22 mouse cellular contexts compared by ENCODE assay signal in genomic region chr4:137438842-137439241, GRCm38 (mm10). TPM values are rescaled to one million over a fixed set of nuclear protein-coding genes. Genes with fewer than 3 reads are reported as not detected.
DNase-seq lines count a peak whose midpoint lies in the region; ATAC-seq and TF ChIP-seq lines count a peak whose summit lies in the region.
"Had no signal": no experiment of that assay in that cellular context is flagged by ENCODE, and none has a peak within 500 bp of the region (broad histone marks: within the 10 kb centered on the region; RNA-seq: fewer than 3 reads in every experiment).

No protein-coding gene starts in this region.

- no peaks in the 10 kb centered on the region for H3K9me3 ChIP-seq in lung, embryonic 15.5 days
- H3K9me3 ChIP-seq in liver, embryonic 15.5 days (replicated peaks): no peaks in the 10 kb centered on the region
- H3K9me3 ChIP-seq: forebrain, embryonic 12.5 days; heart, embryonic 10.5 days had no signal

- H3K4me2 ChIP-seq in lung, embryonic 15.5 days: no peak overlapping the region
- peak overlapping the region; percentile 55 for H3K4me2 ChIP-seq in liver, embryonic 15.5 days
- H3K4me2 ChIP-seq: forebrain, embryonic 12.5 days had no signal

- no peak overlapping the region for H3K9ac ChIP-seq in lung, embryonic 15.5 days
- no peak overlapping the region for H3K9ac ChIP-seq in liver, embryonic 15.5 days
- H3K9ac ChIP-seq: forebrain, embryonic 12.5 days had no signal

- H3K27me3 ChIP-seq in lung, embryonic 15.5 days: no peaks in the 10 kb centered on the region
- no peaks in the 10 kb centered on the region for H3K27me3 ChIP-seq in liver, embryonic 15.5 days
- H3K27me3 ChIP-seq: forebrain, embryonic 12.5 days had no signal

- no peak for DNase-seq in lung, adult 2 months
- DNase-seq in cerebellum, postnatal 4 days (ENCODE audit: low spot score in 2 of 2): no peak
- no peak for DNase-seq in gastrocnemius, adult 2 months
- DNase-seq in lung, postnatal 36 days: no peak
- DNase-seq in layer of hippocampus, postnatal 36 days: no peak
- DNase-seq: cerebellum, postnatal 10 days; heart, postnatal 4 days; kidney, adult 2 months; kidney, postnatal 36 days; lung, postnatal 14 days; midbrain, embryonic 14.5 days; thymus, postnatal 14 days had no signal

- ATAC-seq in lung, embryonic 15.5 days (ENCODE audit: borderline replicate concordance, extremely low read depth, low FRiP score, low TSS enrichment): peak; percentile 14; the same call in 1 of the 2 replicates
- ATAC-seq in hematopoietic stem cell, adult 5-6 weeks (replicated peaks in 1 of 2; ENCODE audit: insufficient read depth in 1 of 2, low FRiP score in 2 of 2, low TSS enrichment in 1 of 2, low read depth in 1 of 2, poor library complexity in 2 of 2, severe bottlenecking in 2 of 2): peak; percentile 32 to 44; a peak in 1 of 4 replicates
- peak; percentile 96 for ATAC-seq in liver, embryonic 15.5 days (ENCODE audit: insufficient read depth)

- TF ChIP-seq POLR2A in lung, adult 2 months (IDR thresholded peaks at IDR 0.05; ENCODE audit: borderline replicate concordance, extremely low read depth, low read depth, low read length): no peak

- 0 out of 2 replicates have a peak, but pooled peaks cover 2% of the 10 kb centered on the region for H3K4me1 ChIP-seq in lung, embryonic 15.5 days
- no peaks in the 10 kb centered on the region for H3K4me1 ChIP-seq in lung, adult 2 months (ENCODE audit: control insufficient read depth, insufficient read depth, low read length)
- H3K4me1 ChIP-seq in liver, embryonic 15.5 days (replicated peaks): peaks cover 27% of the 10 kb centered on the region
- H3K4me1 ChIP-seq: forebrain, embryonic 12.5 days had no signal

- no peaks in the 10 kb centered on the region for H3K36me3 ChIP-seq in lung, embryonic 15.5 days
- no peaks in the 10 kb centered on the region for H3K36me3 ChIP-seq in liver, embryonic 15.5 days (replicated peaks)
- H3K36me3 ChIP-seq: forebrain, embryonic 12.5 days; heart, embryonic 10.5 days had no signal

- intact Hi-C loops in gastrocnemius, adult 2 months (cut with DNase I): no loop called here

- no peak overlapping the region for H3K4me3 ChIP-seq in lung, embryonic 15.5 days
- no peak overlapping the region for H3K4me3 ChIP-seq in lung, adult 2 months (replicated peaks; ENCODE audit: extremely low read depth, low read depth, low read length)
- H3K4me3 ChIP-seq in liver, embryonic 15.5 days (replicated peaks): no peak overlapping the region; the same call in 1 of the 2 replicates
- H3K4me3 ChIP-seq in gastrocnemius, adult 2 months: no peak overlapping the region
- H3K4me3 ChIP-seq: forebrain, embryonic 12.5 days; heart, embryonic 10.5 days had no signal

- WGBS in lung, embryonic 15.5 days: 80% methylated on average over 8 of the region's 8 CpGs
- 82% methylated on average over 8 of the region's 8 CpGs for WGBS in lung, adult 2 months
- WGBS in liver, embryonic 15.5 days (ENCODE audit: insufficient replicate concordance): 34% methylated on average over 8 of the region's 8 CpGs

- H3K27ac ChIP-seq in lung, embryonic 15.5 days: no peak overlapping the region
- peak overlapping the region; percentile 74 for H3K27ac ChIP-seq in liver, embryonic 15.5 days (replicated peaks)
- H3K27ac ChIP-seq in gastrocnemius, adult 2 months: no peak overlapping the region
- H3K27ac ChIP-seq: forebrain, embryonic 12.5 days; heart, embryonic 10.5 days had no signal

- no peak for TF ChIP-seq CTCF in lung, adult 2 months (IDR thresholded peaks at IDR 0.05; ENCODE audit: insufficient read depth, low read length)
- TF ChIP-seq CTCF in gastrocnemius, adult 2 months (IDR thresholded peaks at IDR 0.05): no peak

RNA-seq across cellular contexts. Expression of gene Cela3b, which starts 8.5 kb away (rescaled TPM):
- 0.16 and 0.94 TPM in 2 replicates for polyA plus RNA-seq in lung, embryonic 15.5 days (2015; fragmentation: Nextera tagmentation; extraction: Ambion mirVana)
- polyA plus RNA-seq in lung, adult 2 months (2012; rRNA removed): 0.57 and 12.5 TPM in 2 replicates
- not detected in 2 replicates for total RNA-seq in hematopoietic stem cell, adult 5-6 weeks (2017)
- 0.18 and 1.0 TPM in 2 replicates for polyA plus RNA-seq in liver, embryonic 15.5 days (2015; fragmentation: Nextera tagmentation; extraction: Ambion mirVana)
- total RNA-seq in gastrocnemius, adult 2 months (2021): not detected
- not detected for total RNA-seq in layer of hippocampus, postnatal 36 days (2021)
- total RNA-seq: gastrocnemius, adult 8-10 months; heart, postnatal 4 days; layer of hippocampus, postnatal 25 days had no signal
- polyA plus RNA-seq: embryonic facial prominence, embryonic 11.5 days; forebrain, embryonic 12.5 days; heart, embryonic 10.5 days; kidney, adult 2 months; limb, embryonic 11.5 days; midbrain, embryonic 14.5 days; neural tube, embryonic 11.5 days had no signal

RNA-seq across cellular contexts. Expression of gene 1700013G24Rik, which starts 14.2 kb away (rescaled TPM):
- polyA plus RNA-seq in lung, embryonic 15.5 days (2015; fragmentation: Nextera tagmentation; extraction: Ambion mirVana): not detected in 2 replicates
- polyA plus RNA-seq in lung, adult 2 months (2012; rRNA removed): 0.15 TPM in 1 of 2 replicates, not detected in the other
- total RNA-seq in hematopoietic stem cell, adult 5-6 weeks (2017): not detected in 2 replicates
- not detected in 2 replicates for polyA plus RNA-seq in liver, embryonic 15.5 days (2015; fragmentation: Nextera tagmentation; extraction: Ambion mirVana)
- total RNA-seq in gastrocnemius, adult 2 months (2021): not detected
- not detected for total RNA-seq in layer of hippocampus, postnatal 36 days (2021)
- total RNA-seq: gastrocnemius, adult 8-10 months; heart, postnatal 4 days; layer of hippocampus, postnatal 25 days had no signal
- polyA plus RNA-seq: embryonic facial prominence, embryonic 11.5 days; forebrain, embryonic 12.5 days; heart, embryonic 10.5 days; limb, embryonic 11.5 days; midbrain, embryonic 14.5 days; neural tube, embryonic 11.5 days had no signal

RNA-seq across cellular contexts. Expression of gene Cela3a, which starts 29.3 kb away (rescaled TPM):
- polyA plus RNA-seq in lung, embryonic 15.5 days (2015; fragmentation: Nextera tagmentation; extraction: Ambion mirVana): not detected in 2 replicates
- not detected in 2 replicates for polyA plus RNA-seq in lung, adult 2 months (2012; rRNA removed)
- total RNA-seq in hematopoietic stem cell, adult 5-6 weeks (2017): not detected in 2 replicates
- polyA plus RNA-seq in liver, embryonic 15.5 days (2015; fragmentation: Nextera tagmentation; extraction: Ambion mirVana): not detected in 2 replicates
- not detected for total RNA-seq in gastrocnemius, adult 2 months (2021)
- not detected for total RNA-seq in layer of hippocampus, postnatal 36 days (2021)
- total RNA-seq: gastrocnemius, adult 8-10 months; heart, postnatal 4 days; layer of hippocampus, postnatal 25 days had no signal
- polyA plus RNA-seq: embryonic facial prominence, embryonic 11.5 days; forebrain, embryonic 12.5 days; heart, embryonic 10.5 days; kidney, adult 2 months; limb, embryonic 11.5 days; midbrain, embryonic 14.5 days; neural tube, embryonic 11.5 days had no signal

RNA-seq across cellular contexts. Expression of gene Hspg2, which starts 29.7 kb away (rescaled TPM):
- polyA plus RNA-seq in lung, embryonic 15.5 days (2015; fragmentation: Nextera tagmentation; extraction: Ambion mirVana): 32.0 and 32.1 TPM in 2 replicates
- polyA plus RNA-seq in lung, adult 2 months (2012; rRNA removed): 67.8 and 76.2 TPM in 2 replicates
- total RNA-seq in hematopoietic stem cell, adult 5-6 weeks (2017): not detected in 2 replicates
- polyA plus RNA-seq in liver, embryonic 15.5 days (2015; fragmentation: Nextera tagmentation; extraction: Ambion mirVana): 3.9 and 5.1 TPM in 2 replicates
- 10 to 100 TPM; 55.2 to 77.5 TPM for total RNA-seq in gastrocnemius, adult 2 months (2021)
- total RNA-seq in layer of hippocampus, postnatal 36 days (2021): 1 to 10 TPM; 6.4 to 7.3 TPM

Comparison
In these comparisons a context has a peak if more than half of its experiments do, and no peak if none do; other contexts are left out.
1. ATAC-seq: peak in every context shown above with its lines; median percentile 96 in liver, embryonic 15.5 days; 38 in hematopoietic stem cell, adult 5-6 weeks; 14 in lung, embryonic 15.5 days.